Mouse (Mus musculus) granulocyte monocyte progenitor cell, adult 5-6 weeks (primary cell): Measurements from ENCODE around the gene Rbp2. TPM values are rescaled to one million over a fixed set of nuclear protein-coding genes. Genes with fewer than 3 reads are reported as not detected.
A peak's percentile ranks its signal among the peaks of the same experiment; 100 is the strongest.

ENCODE experiments used
- ATAC-seq: replicated peaks from 2 replicates; pipeline ENCODE4 v1.8.0; 2016; ENCODE audit warnings: mild to moderate bottlenecking, moderate TSS enrichment, inconsistent platforms; ENCODE audit not compliant: poor library complexity, severe bottlenecking
- total RNA-seq, 2 experiments: library from RNA; stranded (forward) in 1 of 2; stranded (reverse) in 1 of 2; fragments of 200-712, 200-1000 nt in 1 of 2; fragments of >200 nt in 1 of 2; fragmentation: Nextera tagmentation in 1 of 2; gene quantifications; 2 replicates each; pipeline ENCODE4 v1.2.3; 2014 to 2017

The Rbp2 gene
- total RNA-seq, 2 experiments from 2014 or later, result not detected

GRCm38 (mm10) chr9:98510363-98511055 lies 24.6 kb downstream of the Rbp2 start:
- no peak for ATAC-seq

GRCm38 (mm10) chr9:98523872-98524271 lies 38.0 kb downstream of the Rbp2 start:
- ATAC-seq, result peak; percentile 99

- no peak for ATAC-seq
Observed at GRCm38 (mm10) chr9:98524786-98525542, 39.0 kb downstream of the Rbp2 start.

- no peak for ATAC-seq
Observed at GRCm38 (mm10) chr9:98525543-98525924, 39.6 kb downstream of the Rbp2 start.

- ATAC-seq, result no peak
Observed at GRCm38 (mm10) chr9:98527226-98527625, 41.3 kb downstream of the Rbp2 start.

- ATAC-seq, result no peak
Observed at GRCm38 (mm10) chr9:98529776-98530175, 43.9 kb downstream of the Rbp2 start.

GRCm38 (mm10) chr9:98530999-98531398 lies 45.1 kb downstream of the Rbp2 start:
- peak; percentile 30; the same call in 1 of the 2 replicates for ATAC-seq

- no peak for ATAC-seq
Observed at GRCm38 (mm10) chr9:98534675-98535280, 48.9 kb downstream of the Rbp2 start.

GRCm38 (mm10) chr9:98535763-98536162 lies 49.8 kb downstream of the Rbp2 start:
- ATAC-seq, result no peak; the same call in 1 of the 2 replicates

GRCm38 (mm10) chr9:98538017-98538712 lies 52.2 kb downstream of the Rbp2 start:
- ATAC-seq, result no peak

GRCm38 (mm10) chr9:98538713-98539360 lies 52.9 kb downstream of the Rbp2 start:
- peak; percentile 89 for ATAC-seq

- no peak for ATAC-seq
Observed at GRCm38 (mm10) chr9:98544042-98544441, 58.1 kb downstream of the Rbp2 start.

Other genes with a start within 250 kb of the Rbp2 start
- gene Nmnat3, start 198.7 kb upstream of the Rbp2 start, total RNA-seq (2014; fragmentation: Nextera tagmentation), result 18.2 and 23.5 TPM in 2 replicates
- 18.3 and 25.1 TPM in 2 replicates for gene Nmnat3, start 198.7 kb upstream of the Rbp2 start, total RNA-seq (2017)
- 0.73 TPM in 1 of 2 replicates, not detected in the other for gene Rbp1, start 63.2 kb upstream of the Rbp2 start, total RNA-seq (2014; fragmentation: Nextera tagmentation)
- gene Rbp1, start 63.2 kb upstream of the Rbp2 start, total RNA-seq (2017), result 0.46 TPM in 1 of 2 replicates, not detected in the other
- gene Copb2, start 77.6 kb downstream of the Rbp2 start, total RNA-seq (2014; fragmentation: Nextera tagmentation), result 135 and 138 TPM in 2 replicates
- 183 and 237 TPM in 2 replicates for gene Copb2, start 77.6 kb downstream of the Rbp2 start, total RNA-seq (2017)
- gene Mrps22, start 115.5 kb downstream of the Rbp2 start, total RNA-seq (2014; fragmentation: Nextera tagmentation), result 33.5 and 41.3 TPM in 2 replicates
- 75.7 and 77.1 TPM in 2 replicates for gene Mrps22, start 115.5 kb downstream of the Rbp2 start, total RNA-seq (2017)